Mouse (Mus musculus) kidney, embryonic 15.5 days (tissue): ENCODE results near the gene Cracr2a. TPM values are rescaled to one million over a fixed set of nuclear protein-coding genes. Genes with fewer than 3 reads are reported as not detected.

Experiments used
- ATAC-seq: fragments of 200-750 bp; cut with Nextera tagmentation; replicated peaks from 2 replicates; pipeline ENCODE4 v1.8.0; 2017; ENCODE audit warnings: moderate TSS enrichment; ENCODE audit not compliant: low FRiP score
- H3K27ac ChIP-seq: fragments of 300-500 bp; sonication (generic); 2 replicates; pipeline ENCODE4 v1.5.1; 2015; ENCODE audit warnings: mild to moderate bottlenecking, inconsistent platforms
- H3K27me3 ChIP-seq: fragments of 300-500 bp; sonication (generic); 2 replicates; pipeline ENCODE4 v1.6.1; 2015; ENCODE audit warnings: inconsistent platforms
- H3K36me3 ChIP-seq: fragments of 300-500 bp; sonication (generic); 2 replicates; pipeline ENCODE4 v1.6.1; 2015; ENCODE audit warnings: inconsistent platforms
- H3K4me1 ChIP-seq: fragments of 300-500 bp; sonication (generic); 2 replicates; pipeline ENCODE4 v1.6.1; 2015; ENCODE audit warnings: inconsistent platforms
- H3K4me2 ChIP-seq: fragments of 300-500 bp; sonication (generic); 2 replicates; pipeline ENCODE4 v1.6.1; 2015; ENCODE audit warnings: moderate library complexity, mild to moderate bottlenecking, inconsistent platforms
- H3K4me3 ChIP-seq: fragments of 300-500 bp; sonication (generic); replicated peaks from 2 replicates; pipeline ENCODE4 v1.5.1; 2015; ENCODE audit warnings: mild to moderate bottlenecking, inconsistent platforms
- H3K9ac ChIP-seq: fragments of 300-500 bp; sonication (generic); 2 replicates; pipeline ENCODE4 v1.6.1; 2015; ENCODE audit warnings: mild to moderate bottlenecking, inconsistent platforms
- H3K9me3 ChIP-seq: fragments of 300-500 bp; sonication (generic); replicated peaks from 2 replicates; pipeline ENCODE4 v1.6.1; 2016; ENCODE audit warnings: inconsistent platforms
- WGBS: fragments of 180-500 bp; shearing (Covaris S2); methylation state at CpG from one replicate; pipeline ENCODE4 v1.1.7; 2015; ENCODE audit warnings: mixed read lengths; 5-methylcytosine and 5-hydroxymethylcytosine counted together
- polyA plus RNA-seq: library from polyadenylated mRNA; unstranded; fragments of >200 nt; fragmentation: Nextera tagmentation; extraction: Ambion mirVana; gene quantifications from 2 replicates; pipeline ENCODE4 v1.2.1, GENCODE M21; 2015

Cracr2a gene
- polyA plus RNA-seq, 1 experiment from 2014 or later = 1.9 TPM

DNA sequence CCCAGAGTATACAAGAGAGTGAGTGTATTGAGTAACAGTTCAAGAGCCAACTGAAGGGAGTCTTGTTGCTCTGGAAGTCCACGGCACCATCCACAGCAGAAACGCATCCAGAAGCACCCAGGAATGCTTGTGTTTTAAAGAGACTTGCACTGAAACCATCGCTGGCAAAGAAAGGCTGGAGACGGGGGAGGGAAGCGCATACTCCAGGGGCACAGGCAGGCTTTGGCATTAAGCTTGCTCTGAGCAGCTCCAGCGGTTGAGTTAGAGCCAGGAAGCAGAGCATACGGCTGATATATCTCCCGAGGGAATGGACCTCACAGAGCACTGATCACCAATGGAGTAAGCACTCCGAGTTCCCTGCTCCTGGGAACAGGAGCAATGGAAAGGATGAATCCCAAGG is 117.2 kb downstream of the Cracr2a start:
- Histone ChIP-seq H3K4me2 (no peak overlapping the region), H3K9me3 (no peaks in the 10 kb centered on the region), H3K9ac (no peak overlapping the region), H3K27me3 (no peaks in the 10 kb centered on the region), H3K4me1 (no peaks in the 10 kb centered on the region), H3K4me3 (no peak overlapping the region), H3K36me3 (no peaks in the 10 kb centered on the region), H3K27ac (no peak overlapping the region)
- 75% methylated on average over 9 of the region's 9 CpGs for WGBS
- no peak for ATAC-seq

DNA sequence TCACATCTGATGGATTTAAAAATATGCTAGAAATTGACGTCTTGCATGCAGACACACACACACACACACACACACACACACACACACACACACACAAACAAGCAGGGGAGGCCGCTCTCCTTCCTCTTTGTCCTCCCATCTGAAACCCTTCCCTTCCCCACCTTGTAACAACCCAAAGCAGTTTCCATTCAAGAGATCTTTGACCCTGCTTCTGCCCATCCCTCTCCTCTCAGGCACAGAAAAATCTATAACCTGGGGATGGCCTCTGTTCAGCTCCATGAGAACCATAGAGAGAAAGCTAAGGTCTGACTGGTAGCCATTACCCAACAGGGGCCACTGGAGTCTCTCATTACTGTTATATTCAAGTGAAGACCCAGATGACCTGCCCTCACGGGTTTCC is 117.9 kb downstream of the Cracr2a start:
- H3K36me3 ChIP-seq = no peaks in the 10 kb centered on the region
- no peak overlapping the region for H3K9ac ChIP-seq
- H3K4me1 ChIP-seq = no peaks in the 10 kb centered on the region
- ATAC-seq = no peak
- H3K9me3 ChIP-seq = no peaks in the 10 kb centered on the region
- H3K4me2 ChIP-seq = no peak overlapping the region
- no peak overlapping the region for H3K27ac ChIP-seq
- H3K4me3 ChIP-seq = no peak overlapping the region
- WGBS = 90% methylated on average over 3 of the region's 3 CpGs
- H3K27me3 ChIP-seq = no peaks in the 10 kb centered on the region

DNA sequence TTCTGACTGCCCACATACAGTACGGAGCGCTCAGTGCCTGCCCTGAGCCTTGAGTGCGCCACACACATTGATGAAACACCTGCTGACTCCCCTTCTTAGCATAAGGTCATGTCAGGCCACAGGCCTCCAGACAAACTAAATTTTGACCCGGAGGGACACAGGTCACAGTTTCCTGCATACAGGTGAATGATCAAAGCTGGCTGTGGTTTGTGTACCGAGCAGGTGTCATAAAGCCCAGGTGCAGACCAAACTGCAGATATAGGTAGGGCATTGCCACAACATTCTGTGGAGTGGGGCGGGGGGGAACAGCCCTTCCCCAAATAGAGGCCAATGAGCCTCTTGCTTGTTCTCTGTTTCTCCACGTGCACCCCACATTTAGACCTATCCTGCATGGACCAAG is 119.6 kb downstream of the Cracr2a start:
- ATAC-seq = no peak; the same call in 1 of the 2 replicates
- Histone ChIP-seq H3K4me2 (no peak overlapping the region), H3K27ac (no peak overlapping the region), H3K9ac (no peak overlapping the region), H3K4me1 (no peaks in the 10 kb centered on the region), H3K4me3 (no peak overlapping the region), H3K9me3 (no peaks in the 10 kb centered on the region), H3K36me3 (no peaks in the 10 kb centered on the region), H3K27me3 (no peaks in the 10 kb centered on the region)
- 74% methylated on average over 7 of the region's 7 CpGs for WGBS

DNA sequence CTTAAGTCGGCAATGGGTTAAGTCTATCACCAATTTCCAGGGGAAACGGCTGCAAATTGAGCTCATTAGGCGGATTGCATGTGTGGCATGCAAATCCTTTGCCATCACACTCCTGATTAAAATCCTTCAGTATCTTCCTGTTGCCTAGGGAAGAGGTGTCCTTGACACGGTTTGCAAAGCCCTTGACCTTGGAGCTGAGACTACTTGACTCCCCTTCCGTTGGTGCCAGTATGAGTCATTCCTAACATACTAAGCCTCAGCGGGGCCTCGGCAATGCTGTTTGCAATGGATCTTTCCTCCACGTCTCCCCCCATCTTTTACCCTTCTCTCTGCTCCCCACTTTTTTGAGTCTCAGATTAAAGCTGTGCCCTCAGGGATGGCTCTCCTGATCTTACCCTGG is 122.4 kb downstream of the Cracr2a start:
- Histone ChIP-seq H3K9me3 (no peaks in the 10 kb centered on the region), H3K4me1 (no peaks in the 10 kb centered on the region), H3K27me3 (no peaks in the 10 kb centered on the region), H3K9ac (no peak overlapping the region), H3K27ac (no peak overlapping the region), H3K36me3 (no peaks in the 10 kb centered on the region), H3K4me2 (no peak overlapping the region), H3K4me3 (no peak overlapping the region)
- no peak for ATAC-seq
- 65% methylated on average over 8 of the region's 8 CpGs for WGBS

- Histone ChIP-seq H3K4me2 (no peak overlapping the region), H3K27me3 (no peaks in the 10 kb centered on the region), H3K4me1 (no peaks in the 10 kb centered on the region), H3K36me3 (no peaks in the 10 kb centered on the region), H3K9me3 (no peaks in the 10 kb centered on the region), H3K27ac (no peak overlapping the region), H3K9ac (no peak overlapping the region), H3K4me3 (no peak overlapping the region)
- ATAC-seq = no peak
- 57% methylated on average over 4 of the region's 4 CpGs for WGBS
Measured at GRCm38 (mm10) chr6:127684981-127685380, 123.8 kb downstream of the Cracr2a start.

- H3K27me3 ChIP-seq = no peaks in the 10 kb centered on the region
- H3K36me3 ChIP-seq = no peaks in the 10 kb centered on the region
- H3K4me2 ChIP-seq = no peak overlapping the region
- no peak overlapping the region for H3K9ac ChIP-seq
- no peak overlapping the region for H3K27ac ChIP-seq
- ATAC-seq = no peak
- no peak overlapping the region for H3K4me3 ChIP-seq
- WGBS = 88% methylated on average over 6 of the region's 6 CpGs
- no peaks in the 10 kb centered on the region for H3K9me3 ChIP-seq
- peaks cover 3% of the 10 kb centered on the region; the same call in 1 of the 2 replicates for H3K4me1 ChIP-seq
Measured at GRCm38 (mm10) chr6:127687181-127687860, 126.2 kb downstream of the Cracr2a start.

GRCm38 (mm10) chr6:127692298-127692697 is 131.2 kb downstream of the Cracr2a start:
- Histone ChIP-seq H3K27me3 (no peaks in the 10 kb centered on the region), H3K4me2 (no peak overlapping the region), H3K4me3 (no peak overlapping the region), H3K9ac (no peak overlapping the region), H3K4me1 (peaks cover 6% of the 10 kb centered on the region; the same call in 1 of the 2 replicates), H3K27ac (no peak overlapping the region), H3K36me3 (no peaks in the 10 kb centered on the region), H3K9me3 (no peaks in the 10 kb centered on the region)
- ATAC-seq = no peak
- WGBS = 55% methylated on average over 7 of the region's 7 CpGs

DNA sequence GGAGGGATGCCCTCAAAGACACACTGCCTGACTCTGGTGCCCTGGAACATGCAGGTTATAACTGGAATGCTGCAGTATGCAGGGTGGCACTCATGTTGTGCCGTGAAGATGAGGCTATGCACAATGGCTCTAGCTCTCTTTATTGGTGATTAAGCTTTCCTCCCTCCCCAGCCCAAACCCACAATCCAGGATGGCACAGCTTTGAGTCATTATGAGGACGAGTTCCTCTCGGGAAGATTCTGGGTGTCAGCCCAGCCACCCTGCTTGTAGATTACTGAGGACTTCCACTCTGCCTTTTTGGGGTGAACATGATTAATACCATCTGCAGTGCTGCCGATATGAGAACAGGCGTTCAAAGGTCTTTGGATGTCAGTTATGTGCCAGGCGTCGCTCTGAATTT is 132.5 kb downstream of the Cracr2a start:
- H3K27me3 ChIP-seq = no peaks in the 10 kb centered on the region
- H3K4me3 ChIP-seq = no peak overlapping the region
- H3K4me2 ChIP-seq = no peak overlapping the region
- ATAC-seq = no peak
- H3K4me1 ChIP-seq = peaks cover 6% of the 10 kb centered on the region; the same call in 1 of the 2 replicates
- WGBS = 90% methylated on average over 7 of the region's 7 CpGs
- no peaks in the 10 kb centered on the region for H3K9me3 ChIP-seq
- H3K27ac ChIP-seq = no peak overlapping the region
- no peak overlapping the region for H3K9ac ChIP-seq
- H3K36me3 ChIP-seq = no peaks in the 10 kb centered on the region

DNA sequence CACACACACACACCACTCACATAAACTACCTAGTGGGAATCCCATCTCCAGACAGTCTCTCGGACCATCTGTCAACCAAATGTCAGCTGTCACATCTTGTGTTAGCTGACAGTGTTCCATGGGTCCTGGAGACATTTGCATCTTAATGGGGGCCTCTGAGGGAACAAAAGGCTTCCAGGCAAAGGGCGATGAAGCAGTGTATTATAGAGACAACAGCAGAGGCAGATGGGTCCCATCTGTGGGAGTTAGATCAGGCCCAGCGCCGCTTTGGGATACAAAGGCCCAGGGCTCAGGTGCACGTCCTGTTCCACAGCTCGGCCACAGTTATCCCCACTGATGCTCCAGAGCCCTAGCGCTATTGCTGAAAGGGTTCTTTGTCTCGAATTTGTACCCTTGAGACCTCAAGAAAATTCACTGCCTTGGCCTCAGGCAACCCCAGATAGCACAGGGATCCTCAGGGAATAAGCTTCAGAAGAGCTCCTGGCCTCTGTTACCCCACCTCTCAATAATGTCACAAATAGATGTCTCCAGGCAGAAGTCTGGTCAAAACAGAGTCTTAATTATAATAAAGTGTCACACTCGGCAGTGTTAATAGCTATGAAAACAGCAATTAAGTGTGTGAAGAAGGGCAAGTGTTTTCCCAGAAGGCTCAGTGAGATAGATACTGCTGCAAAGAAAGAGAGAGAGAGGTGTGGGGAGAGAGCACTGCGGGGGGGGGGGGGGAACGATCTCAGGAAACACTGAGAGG is 140.1 kb downstream of the Cracr2a start:
- 40% methylated on average over 11 of the region's 11 CpGs for WGBS
- H3K27ac ChIP-seq = no peak overlapping the region
- no peaks in the 10 kb centered on the region for H3K27me3 ChIP-seq
- no peaks in the 10 kb centered on the region for H3K9me3 ChIP-seq
- H3K4me3 ChIP-seq = no peak overlapping the region
- no peaks in the 10 kb centered on the region for H3K4me1 ChIP-seq
- no peak overlapping the region for H3K9ac ChIP-seq
- no peaks in the 10 kb centered on the region for H3K36me3 ChIP-seq
- no peak overlapping the region for H3K4me2 ChIP-seq
- ATAC-seq = no peak

GRCm38 (mm10) chr6:127708218-127708628 is 147.1 kb downstream of the Cracr2a start:
- H3K27ac ChIP-seq = peak overlapping the region; percentile 33; the same call in 1 of the 2 replicates
- ATAC-seq = 0 out of 2 replicates have a peak, but pooled peaks have one; percentile 54

DNA sequence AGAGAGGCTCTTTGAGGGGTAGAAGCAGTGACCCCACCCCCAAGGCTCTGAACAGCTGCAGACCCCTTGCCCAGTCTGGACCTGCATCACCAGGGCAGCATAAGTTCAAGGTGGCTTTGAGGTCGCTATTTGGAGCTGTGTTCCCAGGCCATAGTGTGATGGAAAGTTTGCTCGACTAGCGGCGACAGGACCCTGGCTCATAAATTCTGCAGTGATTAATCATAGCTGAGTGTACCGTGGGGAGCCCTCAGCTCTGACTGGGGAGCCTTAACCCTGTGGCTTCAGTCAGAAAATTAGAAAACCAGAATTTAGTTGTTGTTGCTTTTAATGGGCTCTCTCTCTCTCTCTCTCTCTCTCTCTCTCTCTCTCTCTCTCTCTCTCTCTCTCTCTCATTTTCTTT is 153.8 kb downstream of the Cracr2a start:
- Histone ChIP-seq H3K36me3 (no peaks in the 10 kb centered on the region), H3K27ac (no peak overlapping the region), H3K4me3 (no peak overlapping the region), H3K9me3 (no peaks in the 10 kb centered on the region), H3K27me3 (no peaks in the 10 kb centered on the region), H3K9ac (no peak overlapping the region), H3K4me1 (peaks cover 14% of the 10 kb centered on the region), H3K4me2 (no peak overlapping the region)
- no peak for ATAC-seq
- WGBS = 18% methylated on average over 5 of the region's 5 CpGs

More at GRCm38 (mm10) chr6:127708218-127708628, 147.1 kb downstream of the Cracr2a start:
- H3K36me3 ChIP-seq = no peaks in the 10 kb centered on the region
- no peaks in the 10 kb centered on the region for H3K27me3 ChIP-seq
- H3K4me1 ChIP-seq = peaks cover 8% of the 10 kb centered on the region
- H3K4me2 ChIP-seq = no peak overlapping the region
- no peaks in the 10 kb centered on the region for H3K9me3 ChIP-seq
- no peak overlapping the region for H3K4me3 ChIP-seq
- WGBS = 33% methylated on average over 1 of the region's 1 CpGs
- no peak overlapping the region for H3K9ac ChIP-seq

- ATAC-seq = no peak
- WGBS = 74% methylated on average over 5 of the region's 5 CpGs
- no peaks in the 10 kb centered on the region for H3K9me3 ChIP-seq
Measured at GRCm38 (mm10) chr6:127715428-127715827, 154.3 kb downstream of the Cracr2a start.

More at GRCm38 (mm10) chr6:127715428-127715827, 154.3 kb downstream of the Cracr2a start:
- Histone ChIP-seq H3K4me3 (no peak overlapping the region), H3K4me2 (no peak overlapping the region), H3K4me1 (peaks cover 14% of the 10 kb centered on the region), H3K27me3 (no peaks in the 10 kb centered on the region), H3K36me3 (no peaks in the 10 kb centered on the region), H3K27ac (no peak overlapping the region), H3K9ac (no peak overlapping the region)
